Mouse (Mus musculus) kidney, postnatal 10 days (tissue): ENCODE data around the gene Rffl.
A peak's percentile ranks its signal among the peaks of the same experiment; 100 is the strongest.

ENCODE experiments used
- DNase-seq: peaks from one replicate; pipeline ENCODE4 v3.0.0; 2021; ENCODE audit warnings: mixed read lengths

Gene Rffl

GRCm38 (mm10) chr11:82871031-82871446 is at the start of gene Rffl:
TSS of gene Rffl (minus strand) at chr11:82871210.
- peak; percentile 99 for DNase-seq

GRCm38 (mm10) chr11:82920768-82921167 is 49.8 kb upstream of the Rffl start:
- DNase-seq: no peak

GRCm38 (mm10) chr11:82914711-82915352 is 43.8 kb upstream of the Rffl start:
- DNase-seq: peak; percentile 90

GRCm38 (mm10) chr11:82910679-82911389 is 39.8 kb upstream of the Rffl start:
- no peak for DNase-seq

- no peak for DNase-seq
Observed at GRCm38 (mm10) chr11:82910250-82910649, 39.2 kb upstream of the Rffl start, which contains the start of gene Unc45b. TSS of gene Unc45b (plus strand) at chr11:82910550.

GRCm38 (mm10) chr11:82908608-82908989 is 37.6 kb upstream of the Rffl start:
- DNase-seq: no peak

- peak; percentile 95 for DNase-seq
Observed at GRCm38 (mm10) chr11:82907651-82908607, 36.9 kb upstream of the Rffl start, which contains the start of gene Nle1. TSS of gene Nle1 (minus strand) at chr11:82908411.

- no peak for DNase-seq
Observed at GRCm38 (mm10) chr11:82905816-82906215, 34.8 kb upstream of the Rffl start.

GRCm38 (mm10) chr11:82904952-82905351 is 33.9 kb upstream of the Rffl start:
- no peak for DNase-seq

GRCm38 (mm10) chr11:82901606-82902310 is 30.7 kb upstream of the Rffl start:
- DNase-seq: no peak

- no peak for DNase-seq
Observed at GRCm38 (mm10) chr11:82899720-82900119, 28.7 kb upstream of the Rffl start.

GRCm38 (mm10) chr11:82897478-82897877 is 26.5 kb upstream of the Rffl start:
- peak; percentile 41 for DNase-seq

- no peak for DNase-seq
Observed at GRCm38 (mm10) chr11:82891936-82892335, 20.9 kb upstream of the Rffl start, which contains the start of gene Fndc8. TSS of gene Fndc8 (plus strand) at chr11:82892124.

- DNase-seq: peak; percentile 97
Observed at GRCm38 (mm10) chr11:82890342-82890762, 19.3 kb upstream of the Rffl start, which contains the start of gene Rad51d. TSS of gene Rad51d (minus strand) at chr11:82890614.

- peak; percentile 45 for DNase-seq
Observed at GRCm38 (mm10) chr11:82889524-82890341, 18.7 kb upstream of the Rffl start.

GRCm38 (mm10) chr11:82888491-82888946 is 17.5 kb upstream of the Rffl start:
- DNase-seq: peak; percentile 51

- no peak for DNase-seq
Observed at GRCm38 (mm10) chr11:82886559-82886958, 15.5 kb upstream of the Rffl start.

GRCm38 (mm10) chr11:82883180-82883579 is 12.2 kb upstream of the Rffl start:
- no peak for DNase-seq

- no peak for DNase-seq
Observed at GRCm38 (mm10) chr11:82877726-82878344, 6.8 kb upstream of the Rffl start.

GRCm38 (mm10) chr11:82875631-82876030 is 4.6 kb upstream of the Rffl start:
- DNase-seq: no peak

- no peak for DNase-seq
Observed at GRCm38 (mm10) chr11:82874924-82875323, 3.9 kb upstream of the Rffl start.
